Mouse (Mus musculus): ENCODE measurements around the gene Ppm1l. TPM values are rescaled to one million over a fixed set of nuclear protein-coding genes. Genes with fewer than 3 reads are reported as not detected.

The Ppm1l gene
- polyA plus RNA-seq, 1 experiment from 2014 or later, result 7.3 TPM

DNA sequence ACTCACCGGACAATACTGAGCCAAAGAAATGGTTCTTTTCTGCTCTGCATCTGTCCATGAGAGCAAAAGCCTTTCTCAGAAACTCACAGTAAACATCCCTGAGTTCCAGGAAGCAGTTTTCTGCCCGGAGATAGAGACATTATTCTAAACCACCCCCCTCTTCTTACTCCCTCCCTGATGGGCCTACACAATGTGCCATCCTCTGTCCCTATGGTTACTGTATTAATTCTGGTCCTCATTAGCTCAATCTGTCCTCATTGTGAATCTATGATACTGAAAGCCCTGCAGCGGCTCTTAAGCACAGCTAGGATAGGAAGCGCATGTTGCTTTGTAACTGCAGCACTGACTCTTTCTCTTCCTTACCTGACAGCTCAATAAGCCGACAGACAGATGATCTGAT, 228.4 kb downstream of the Ppm1l start:
- Histone ChIP-seq H3K4me1 (replicated peaks; ENCODE audit: control insufficient read depth, insufficient read depth, low read length) (no peaks in the 10 kb centered on the region), H3K4me3 (ENCODE audit: low read depth, low read length) (no peak overlapping the region), H3K36me3 (ENCODE audit: control insufficient read depth, insufficient read depth, low read length) (no peaks in the 10 kb centered on the region), H3K4me2 (ENCODE audit: low read length) (no peak overlapping the region), H3K27me3 (replicated peaks; ENCODE audit: control insufficient read depth, insufficient read depth, low read length) (no peaks in the 10 kb centered on the region), H3K9ac (ENCODE audit: low read length) (no peak overlapping the region), H3K27ac (ENCODE audit: low read depth) (no peak overlapping the region), H3K9me3 (ENCODE audit: control insufficient read depth, low read length) (no peaks in the 10 kb centered on the region)
- ATAC-seq (replicated peaks; ENCODE audit: low FRiP score, low TSS enrichment, low read depth) (no peak), DNase-seq (ENCODE audit: low spot score) (no peak)
- WGBS, result 74% methylated on average over 5 of the region's 5 CpGs

GRCm38 (mm10) chr3:69548704-69549455, 232.2 kb downstream of the Ppm1l start:
- Histone ChIP-seq H3K27me3 (replicated peaks; ENCODE audit: control insufficient read depth, insufficient read depth, low read length) (no peaks in the 10 kb centered on the region), H3K9me3 (ENCODE audit: control insufficient read depth, low read length) (no peaks in the 10 kb centered on the region), H3K36me3 (ENCODE audit: control insufficient read depth, insufficient read depth, low read length) (no peaks in the 10 kb centered on the region), H3K4me1 (replicated peaks; ENCODE audit: control insufficient read depth, insufficient read depth, low read length) (no peaks in the 10 kb centered on the region), H3K4me2 (ENCODE audit: low read length) (no peak overlapping the region), H3K27ac (ENCODE audit: low read depth) (no peak overlapping the region), H3K4me3 (ENCODE audit: low read depth, low read length) (no peak overlapping the region), H3K9ac (ENCODE audit: low read length) (no peak overlapping the region)
- 77% methylated on average over 22 of the region's 22 CpGs for WGBS
- no peak for DNase-seq (ENCODE audit: low spot score)
- no peak for ATAC-seq (replicated peaks; ENCODE audit: low FRiP score, low TSS enrichment, low read depth)

DNA sequence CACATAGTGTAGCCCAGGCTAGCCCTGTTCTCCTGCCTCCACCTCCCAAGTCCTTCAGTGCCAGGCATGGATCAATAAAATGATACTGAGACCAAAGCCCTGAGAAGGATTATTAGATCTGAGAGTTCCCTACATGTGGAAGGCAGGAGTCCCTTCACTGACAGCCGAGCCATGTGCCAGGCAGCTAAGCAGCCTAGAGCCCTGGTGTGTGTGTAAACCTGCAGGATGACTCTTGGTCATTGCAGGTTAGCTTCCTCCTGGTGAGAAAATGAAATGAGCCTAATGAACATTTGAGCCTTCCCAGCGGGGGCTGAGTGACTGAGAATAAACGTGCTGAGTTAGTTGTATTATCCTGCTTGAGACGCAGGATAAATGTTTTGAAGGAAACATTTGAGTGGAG, 232.9 kb downstream of the Ppm1l start:
- H3K36me3 ChIP-seq (ENCODE audit: control insufficient read depth, insufficient read depth, low read length), result no peaks in the 10 kb centered on the region
- DNase-seq (ENCODE audit: low spot score) (no peak), ATAC-seq (replicated peaks; ENCODE audit: low FRiP score, low TSS enrichment, low read depth) (no peak)
- H3K4me3 ChIP-seq (ENCODE audit: low read depth, low read length), result no peak overlapping the region
- no peak overlapping the region for H3K9ac ChIP-seq (ENCODE audit: low read length)
- no peaks in the 10 kb centered on the region for H3K27me3 ChIP-seq (replicated peaks; ENCODE audit: control insufficient read depth, insufficient read depth, low read length)
- WGBS, result 74% methylated on average over 4 of the region's 4 CpGs
- no peak overlapping the region for H3K4me2 ChIP-seq (ENCODE audit: low read length)
- H3K4me1 ChIP-seq (replicated peaks; ENCODE audit: control insufficient read depth, insufficient read depth, low read length), result no peaks in the 10 kb centered on the region
- H3K27ac ChIP-seq (ENCODE audit: low read depth), result no peak overlapping the region
- no peaks in the 10 kb centered on the region for H3K9me3 ChIP-seq (ENCODE audit: control insufficient read depth, low read length)

DNA sequence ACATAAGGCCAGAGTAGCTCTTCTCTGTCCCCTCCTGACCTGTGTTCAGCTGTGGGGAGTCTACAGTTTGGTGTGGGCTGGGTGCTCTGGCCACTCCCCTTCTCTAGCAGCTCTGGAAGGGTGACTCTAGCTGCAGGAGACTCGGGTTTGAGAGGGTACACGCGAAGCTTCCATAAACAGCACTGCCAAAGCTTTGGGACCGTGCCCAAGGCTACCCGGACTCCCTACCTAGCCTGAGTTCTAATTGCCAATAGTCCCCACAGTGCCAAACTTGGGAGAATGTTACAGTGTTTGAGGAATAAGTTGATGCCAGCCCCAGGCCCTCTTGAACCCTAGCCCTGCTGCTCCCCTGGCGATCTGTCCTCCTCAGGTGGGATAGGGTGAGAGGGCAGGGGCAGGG, 238.8 kb downstream of the Ppm1l start:
- no peak overlapping the region for H3K9ac ChIP-seq (ENCODE audit: low read length)
- no peak for DNase-seq (ENCODE audit: low spot score)
- H3K9me3 ChIP-seq (ENCODE audit: control insufficient read depth, low read length), result no peaks in the 10 kb centered on the region
- no peak overlapping the region for H3K27ac ChIP-seq (ENCODE audit: low read depth)
- H3K27me3 ChIP-seq (replicated peaks; ENCODE audit: control insufficient read depth, insufficient read depth, low read length), result no peaks in the 10 kb centered on the region
- 81% methylated on average over 6 of the region's 6 CpGs for WGBS
- no peak for ATAC-seq (replicated peaks; ENCODE audit: low FRiP score, low TSS enrichment, low read depth)
- H3K4me1 ChIP-seq (replicated peaks; ENCODE audit: control insufficient read depth, insufficient read depth, low read length), result peaks cover 8% of the 10 kb centered on the region; the same call in 1 of the 2 replicates
- no peak overlapping the region for H3K4me2 ChIP-seq (ENCODE audit: low read length)
- H3K4me3 ChIP-seq (ENCODE audit: low read depth, low read length), result no peak overlapping the region
- no peaks in the 10 kb centered on the region for H3K36me3 ChIP-seq (ENCODE audit: control insufficient read depth, insufficient read depth, low read length)

GRCm38 (mm10) chr3:69556092-69556778, 239.6 kb downstream of the Ppm1l start:
- no peak for ATAC-seq (replicated peaks; ENCODE audit: low FRiP score, low TSS enrichment, low read depth)
- WGBS, result 83% methylated on average over 12 of the region's 12 CpGs
- Histone ChIP-seq H3K27me3 (replicated peaks; ENCODE audit: control insufficient read depth, insufficient read depth, low read length) (no peaks in the 10 kb centered on the region), H3K27ac (ENCODE audit: low read depth) (no peak overlapping the region), H3K4me2 (ENCODE audit: low read length) (no peak overlapping the region), H3K36me3 (ENCODE audit: control insufficient read depth, insufficient read depth, low read length) (no peaks in the 10 kb centered on the region), H3K9ac (ENCODE audit: low read length) (no peak overlapping the region), H3K4me3 (ENCODE audit: low read depth, low read length) (no peak overlapping the region), H3K4me1 (replicated peaks; ENCODE audit: control insufficient read depth, insufficient read depth, low read length) (peaks cover 8% of the 10 kb centered on the region; the same call in 1 of the 2 replicates), H3K9me3 (ENCODE audit: control insufficient read depth, low read length) (no peaks in the 10 kb centered on the region)
- no peak for DNase-seq (ENCODE audit: low spot score)

DNA sequence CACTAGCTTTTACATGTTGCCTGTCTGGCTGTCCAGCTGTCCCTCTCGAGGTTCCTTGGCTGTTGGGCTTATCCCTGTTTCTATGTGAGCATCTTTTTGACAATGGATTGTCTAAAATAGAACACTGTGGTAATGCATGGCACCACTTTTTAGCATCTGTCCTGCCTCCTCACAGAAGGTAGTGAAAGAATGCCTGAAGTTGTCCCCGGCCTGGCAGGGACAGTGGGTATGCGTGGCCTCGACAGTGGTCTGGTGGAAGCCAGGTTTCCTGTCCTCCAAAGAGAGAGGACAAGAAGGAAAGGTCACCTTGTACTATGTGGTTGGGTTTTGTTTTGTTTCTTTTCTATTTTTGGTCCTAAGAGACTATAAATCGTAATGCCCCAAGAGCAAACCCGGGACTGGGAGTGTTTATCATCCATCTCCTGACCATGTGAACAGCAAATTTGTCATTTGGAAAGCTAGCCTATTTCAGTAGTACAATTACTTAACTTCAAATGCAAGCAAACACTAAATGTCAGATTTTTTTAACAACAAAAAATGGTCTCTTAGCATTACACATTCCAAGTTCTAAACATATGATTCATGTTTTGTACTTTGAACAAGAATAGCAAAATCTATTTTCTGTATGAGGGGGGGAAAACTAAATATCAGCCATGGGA, 242.8 kb downstream of the Ppm1l start:
- no peak for ATAC-seq (replicated peaks; ENCODE audit: low FRiP score, low TSS enrichment, low read depth)
- Histone ChIP-seq H3K4me3 (ENCODE audit: low read depth, low read length) (no peak overlapping the region), H3K36me3 (ENCODE audit: control insufficient read depth, insufficient read depth, low read length) (no peaks in the 10 kb centered on the region)

DNA sequence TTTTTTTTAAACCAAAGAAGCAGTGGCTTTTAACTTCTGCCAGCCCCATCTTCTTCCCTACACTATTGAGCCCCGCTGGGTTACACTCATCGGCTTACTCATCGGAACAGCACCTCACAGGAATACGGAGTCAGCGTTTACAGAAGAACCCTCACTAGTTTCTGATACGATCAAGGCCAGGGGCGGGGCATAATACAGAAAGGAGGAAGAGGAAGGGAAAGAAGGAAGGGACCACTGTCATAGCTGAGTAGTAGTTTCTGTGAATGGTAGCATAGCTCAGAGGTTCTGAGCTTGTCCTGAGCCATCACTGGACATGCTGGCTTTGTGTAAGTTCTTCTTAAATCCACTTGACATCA, 243.3 kb downstream of the Ppm1l start:
- ATAC-seq (replicated peaks; ENCODE audit: low FRiP score, low TSS enrichment, low read depth), result no peak
- Histone ChIP-seq H3K9me3 (ENCODE audit: control insufficient read depth, low read length) (no peaks in the 10 kb centered on the region), H3K4me3 (ENCODE audit: low read depth, low read length) (no peak overlapping the region), H3K27ac (ENCODE audit: low read depth) (no peak overlapping the region), H3K4me1 (replicated peaks; ENCODE audit: control insufficient read depth, insufficient read depth, low read length) (peaks cover 8% of the 10 kb centered on the region; the same call in 1 of the 2 replicates), H3K4me2 (ENCODE audit: low read length) (no peak overlapping the region), H3K27me3 (replicated peaks; ENCODE audit: control insufficient read depth, insufficient read depth, low read length) (no peaks in the 10 kb centered on the region), H3K9ac (ENCODE audit: low read length) (no peak overlapping the region), H3K36me3 (ENCODE audit: control insufficient read depth, insufficient read depth, low read length) (no peaks in the 10 kb centered on the region)
- WGBS, result 43% methylated on average over 7 of the region's 7 CpGs
- DNase-seq (ENCODE audit: low spot score), result no peak

More for the DNA sequence above, 242.8 kb downstream of the Ppm1l start:
- Histone ChIP-seq H3K4me1 (replicated peaks; ENCODE audit: control insufficient read depth, insufficient read depth, low read length) (peaks cover 8% of the 10 kb centered on the region; the same call in 1 of the 2 replicates), H3K27ac (ENCODE audit: low read depth) (no peak overlapping the region), H3K9ac (ENCODE audit: low read length) (no peak overlapping the region), H3K4me2 (ENCODE audit: low read length) (no peak overlapping the region), H3K9me3 (ENCODE audit: control insufficient read depth, low read length) (no peaks in the 10 kb centered on the region), H3K27me3 (replicated peaks; ENCODE audit: control insufficient read depth, insufficient read depth, low read length) (no peaks in the 10 kb centered on the region)
- 54% methylated on average over 6 of the region's 6 CpGs for WGBS
- DNase-seq (ENCODE audit: low spot score), result no peak

DNA sequence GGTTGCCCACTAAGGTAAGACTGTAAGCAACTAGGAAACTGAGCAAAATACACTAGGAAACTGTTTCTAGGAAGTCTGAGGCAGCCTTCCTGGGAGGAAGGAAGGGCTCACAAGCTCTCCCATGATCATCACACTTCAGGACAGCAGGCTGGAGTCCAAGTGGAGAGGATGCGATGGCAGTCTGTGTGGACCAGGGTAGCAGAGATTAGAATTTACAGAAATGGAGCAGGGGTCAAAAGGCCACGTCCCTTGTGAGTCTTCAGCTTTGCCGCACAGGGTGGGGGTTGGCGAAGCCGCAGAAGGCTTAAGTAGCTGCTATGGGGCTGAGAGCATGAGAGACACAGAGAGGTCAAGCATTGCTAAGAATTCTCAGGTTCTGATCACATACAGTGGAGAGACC, 245.0 kb downstream of the Ppm1l start:
- Histone ChIP-seq H3K4me1 (replicated peaks; ENCODE audit: control insufficient read depth, insufficient read depth, low read length) (peaks cover 8% of the 10 kb centered on the region; the same call in 1 of the 2 replicates), H3K9me3 (ENCODE audit: control insufficient read depth, low read length) (no peaks in the 10 kb centered on the region), H3K9ac (ENCODE audit: low read length) (no peak overlapping the region), H3K27ac (ENCODE audit: low read depth) (no peak overlapping the region), H3K4me3 (ENCODE audit: low read depth, low read length) (no peak overlapping the region), H3K4me2 (ENCODE audit: low read length) (no peak overlapping the region), H3K36me3 (ENCODE audit: control insufficient read depth, insufficient read depth, low read length) (no peaks in the 10 kb centered on the region), H3K27me3 (replicated peaks; ENCODE audit: control insufficient read depth, insufficient read depth, low read length) (no peaks in the 10 kb centered on the region)
- ATAC-seq (replicated peaks; ENCODE audit: low FRiP score, low TSS enrichment, low read depth), result no peak
- 52% methylated on average over 5 of the region's 5 CpGs for WGBS
- DNase-seq (ENCODE audit: low spot score), result no peak
